Mouse (Mus musculus): ENCODE results near the gene Aldoart2.
"Not testable (repeated sequence)": the region's sequence is repeated elsewhere in the genome, so short reads cannot be mapped to it uniquely, and the experiment has no call there.

The Aldoart2 gene

DNA sequence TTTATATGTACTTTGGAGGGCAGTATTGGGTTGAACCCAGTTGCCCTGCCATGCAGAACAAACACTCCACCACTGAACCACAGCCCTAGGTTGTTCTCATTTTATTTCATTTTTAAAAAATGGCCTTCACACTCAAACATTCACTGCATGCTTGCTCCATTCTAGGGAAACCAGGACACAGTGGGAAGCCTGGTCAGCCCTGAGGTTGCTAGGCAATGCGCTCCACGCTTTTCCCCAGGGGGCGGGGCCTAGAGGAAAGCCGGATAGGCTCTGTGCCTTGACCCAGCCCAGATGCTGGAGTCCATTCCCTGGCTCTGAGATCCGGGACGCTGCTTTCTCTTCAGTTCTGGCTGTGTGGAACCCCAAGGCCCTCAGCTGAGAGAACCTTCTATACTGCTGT is 8.8 kb downstream of the Aldoart2 start:
- DNase-seq (ENCODE audit: low spot score): no peak

DNA sequence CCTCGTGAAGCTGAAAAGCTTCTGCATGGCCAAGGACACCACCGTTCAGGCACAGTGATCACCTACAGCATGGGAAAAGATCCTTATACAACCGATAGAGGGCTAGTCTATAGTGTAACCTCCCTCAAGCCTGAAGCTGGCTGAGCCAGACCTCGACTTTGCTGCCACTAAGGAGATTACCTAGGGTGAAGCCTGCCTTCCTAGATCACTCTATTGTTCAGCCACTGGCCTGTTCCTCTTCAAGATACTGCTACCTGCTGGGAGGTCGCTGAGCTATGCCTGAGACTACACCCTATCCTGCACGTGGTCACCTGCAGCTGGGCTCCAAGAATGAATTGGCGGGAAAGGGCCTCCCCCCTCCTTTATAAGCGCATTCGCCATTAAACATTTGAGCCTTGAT is 21.9 kb downstream of the Aldoart2 start:
- DNase-seq (ENCODE audit: low spot score): not testable (repeated sequence)

DNA sequence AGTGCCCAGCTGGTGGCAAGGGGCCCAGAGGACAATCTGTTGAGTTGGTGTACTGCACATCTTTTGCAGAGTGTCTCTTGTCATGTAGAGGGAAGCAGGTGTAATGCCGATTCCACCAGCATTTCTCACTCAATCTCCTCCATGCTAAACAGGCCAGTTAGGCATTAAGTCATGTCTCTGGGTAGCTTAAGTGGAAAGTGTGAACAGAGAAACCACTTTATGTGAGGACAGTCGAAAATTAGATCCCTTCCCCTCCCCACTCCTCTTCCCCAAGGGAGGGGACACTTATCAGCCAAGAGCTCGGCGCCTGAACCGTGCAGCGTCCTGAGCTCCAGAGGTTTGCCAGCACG is 33.5 kb downstream of the Aldoart2 start:
- DNase-seq (ENCODE audit: low spot score): no peak

DNA sequence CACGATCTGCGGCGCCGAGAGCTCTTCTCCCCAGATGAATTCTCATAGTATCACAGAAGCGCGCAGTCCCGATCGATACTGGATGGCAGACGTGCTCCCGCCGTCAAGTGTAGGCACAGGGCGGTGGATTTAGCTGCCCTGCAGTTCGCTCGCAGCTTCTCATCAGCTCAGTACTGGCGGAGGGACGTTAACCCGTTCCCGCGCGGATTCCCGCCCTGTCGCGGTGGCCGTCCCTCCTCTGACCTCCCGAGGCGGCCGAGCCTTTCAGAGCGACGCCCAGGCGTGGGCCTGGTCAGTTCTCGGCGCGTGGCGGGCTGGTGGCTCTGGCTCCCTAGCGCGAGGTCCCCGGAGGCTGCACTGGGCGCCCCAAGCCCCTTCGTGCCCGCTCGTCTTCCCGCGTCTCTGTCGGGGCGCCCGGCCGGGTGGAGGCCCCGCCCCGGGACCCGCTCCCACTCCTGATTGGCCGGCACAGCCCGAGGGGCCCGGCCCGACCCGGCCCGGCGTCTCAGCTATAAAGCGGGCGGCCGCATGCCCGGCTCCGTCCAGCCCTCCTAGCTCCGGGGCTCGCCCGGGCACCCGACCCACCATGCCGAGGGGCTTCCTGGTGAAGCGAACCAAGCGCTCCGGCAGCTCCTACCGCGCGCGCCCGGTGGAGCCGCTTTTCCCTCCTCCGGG is 34.0 kb downstream of the Aldoart2 start, which contains the start of gene Insm2:
Gene Insm2, plus strand, starts transcription at position 541 of the 675 bp plus-strand sequence.
- DNase-seq (ENCODE audit: low spot score): no peak

GRCm38 (mm10) chr12:55599639-55600502 is 34.8 kb downstream of the Aldoart2 start:
- DNase-seq (ENCODE audit: low spot score): peak; percentile 55

DNA sequence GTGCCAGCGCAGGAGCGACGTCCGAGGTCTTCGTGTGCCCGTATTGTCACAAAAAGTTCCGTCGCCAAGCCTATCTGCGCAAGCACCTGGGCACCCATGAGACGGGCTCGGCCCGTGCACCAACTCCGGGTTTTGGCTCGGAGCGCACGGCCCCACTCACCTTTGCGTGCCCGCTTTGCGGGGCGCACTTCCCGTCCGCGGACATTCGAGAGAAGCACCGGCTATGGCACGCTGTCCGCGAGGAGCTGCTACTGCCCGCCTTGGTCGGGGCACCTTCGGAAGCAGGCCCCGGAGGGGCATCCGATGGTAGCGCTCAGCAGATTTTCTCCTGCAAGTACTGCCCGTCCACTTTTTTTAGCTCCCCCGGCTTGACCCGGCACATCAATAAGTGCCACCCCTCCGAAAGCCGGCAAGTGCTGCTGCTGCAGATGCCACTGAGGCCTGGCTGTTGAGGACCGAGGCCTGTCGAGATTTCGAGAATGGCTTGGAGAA is 35.5 kb downstream of the Aldoart2 start:
- DNase-seq (ENCODE audit: low spot score): no peak

GRCm38 (mm10) chr12:55604411-55604810 is 39.4 kb downstream of the Aldoart2 start:
- no peak for DNase-seq (ENCODE audit: low spot score)

GRCm38 (mm10) chr12:55607902-55608301 is 42.9 kb downstream of the Aldoart2 start:
- no peak for DNase-seq (ENCODE audit: low spot score)

- no peak for DNase-seq (ENCODE audit: low spot score)
These were observed 45.8 kb downstream of the Aldoart2 start for GRCm38 (mm10) chr12:55610812-55611211.
